Mouse (Mus musculus) neural tube, embryonic 13.5 days (tissue): ENCODE data around the gene Afmid. TPM values are rescaled to one million over a fixed set of nuclear protein-coding genes. Genes with fewer than 3 reads are reported as not detected.

ENCODE experiments used
- ATAC-seq: fragments of 200-750 bp; cut with Nextera tagmentation; 2 replicates; pipeline ENCODE4 v1.8.0; 2017; ENCODE audit warnings: low read depth, mild to moderate bottlenecking, moderate TSS enrichment, moderate library complexity
- H3K27ac ChIP-seq: fragments of 300-500 bp; sonication (generic); replicated peaks from 2 replicates; pipeline ENCODE4 v1.5.1; 2015; ENCODE audit warnings: moderate library complexity, mild to moderate bottlenecking, inconsistent platforms
- H3K27me3 ChIP-seq: fragments of 300-500 bp; sonication (generic); 2 replicates; pipeline ENCODE4 v1.6.1; 2015; ENCODE audit warnings: mild to moderate bottlenecking, inconsistent platforms
- H3K36me3 ChIP-seq: fragments of 300-500 bp; sonication (generic); 2 replicates; pipeline ENCODE4 v1.6.1; 2015; ENCODE audit warnings: mild to moderate bottlenecking, inconsistent platforms
- H3K4me1 ChIP-seq: fragments of 300-500 bp; sonication (generic); replicated peaks from 2 replicates; pipeline ENCODE4 v1.6.1; 2015; ENCODE audit warnings: inconsistent platforms
- H3K4me2 ChIP-seq: fragments of 300-500 bp; sonication (generic); 2 replicates; pipeline ENCODE4 v1.6.1; 2015; ENCODE audit warnings: inconsistent platforms, mild to moderate bottlenecking, moderate library complexity
- H3K4me3 ChIP-seq: fragments of 300-500 bp; sonication (generic); 2 replicates; pipeline ENCODE4 v1.5.1; 2015; ENCODE audit warnings: mild to moderate bottlenecking, inconsistent platforms
- H3K9ac ChIP-seq: fragments of 300-500 bp; sonication (generic); 2 replicates; pipeline ENCODE4 v1.6.1; 2015; ENCODE audit warnings: moderate library complexity, mild to moderate bottlenecking, inconsistent platforms
- H3K9me3 ChIP-seq: fragments of 300-500 bp; sonication (generic); 2 replicates; pipeline ENCODE4 v1.6.1; 2016; ENCODE audit warnings: inconsistent platforms
- WGBS: fragments of 180-500 bp; shearing (Covaris S2); methylation state at CpG from one replicate; pipeline ENCODE4 v1.1.7; 2015; 5-methylcytosine and 5-hydroxymethylcytosine counted together
- polyA plus RNA-seq: library from polyadenylated mRNA; unstranded; fragments of >200 nt; fragmentation: Nextera tagmentation; extraction: Ambion mirVana; gene quantifications from 2 replicates; pipeline ENCODE4 v1.2.1, GENCODE M21; 2015

Gene Afmid
- polyA plus RNA-seq, 1 experiment from 2014 or later: 2.7 TPM

DNA sequence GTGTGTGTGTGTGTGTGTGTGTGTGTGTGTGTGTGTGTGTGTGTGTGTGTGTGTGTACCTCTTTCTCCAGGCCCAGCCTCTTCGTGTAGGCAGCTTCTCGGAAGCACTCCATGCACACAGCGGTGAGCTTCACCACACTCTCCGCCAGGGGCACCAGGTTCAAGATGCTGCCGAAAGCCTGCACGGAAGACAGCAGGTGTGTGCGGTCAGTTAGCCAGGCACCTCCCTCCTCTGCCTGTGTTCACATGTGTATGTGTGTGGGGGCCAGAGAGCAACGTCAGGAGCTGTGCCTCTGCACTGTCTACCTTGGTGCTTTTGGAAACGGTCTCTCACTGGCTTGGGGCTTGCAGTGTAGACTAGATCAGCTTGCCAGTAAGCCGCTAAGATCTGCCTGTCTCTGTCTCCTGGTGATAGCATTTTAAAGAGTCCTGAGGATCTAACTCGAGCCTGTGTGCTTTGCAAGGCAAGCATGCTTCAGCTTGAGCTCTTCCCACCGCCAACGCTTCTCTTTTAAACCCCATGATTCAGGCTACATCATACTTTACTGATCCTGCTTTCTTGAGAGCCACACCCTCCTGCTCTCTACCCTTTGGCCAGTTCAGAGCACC is 9.2 kb upstream of the Afmid start:
- Histone ChIP-seq H3K36me3 (no peaks in the 10 kb centered on the region), H3K4me2 (no peak overlapping the region), H3K9ac (no peak overlapping the region), H3K27me3 (no peaks in the 10 kb centered on the region), H3K4me1 (peaks cover 8% of the 10 kb centered on the region), H3K4me3 (no peak overlapping the region), H3K9me3 (no peaks in the 10 kb centered on the region), H3K27ac (no peak overlapping the region)
- 88% methylated on average over 13 of the region's 13 CpGs for WGBS
- ATAC-seq: no peak

- 60% methylated on average over 8 of the region's 8 CpGs for WGBS
- Histone ChIP-seq H3K4me2 (no peak overlapping the region), H3K4me3 (no peak overlapping the region), H3K9me3 (no peaks in the 10 kb centered on the region), H3K9ac (no peak overlapping the region), H3K4me1 (peaks cover 25% of the 10 kb centered on the region), H3K36me3 (no peaks in the 10 kb centered on the region), H3K27ac (no peak overlapping the region), H3K27me3 (no peaks in the 10 kb centered on the region)
- no peak for ATAC-seq
Measured at GRCm38 (mm10) chr11:117819095-117819494, 6.6 kb upstream of the Afmid start.

- Histone ChIP-seq H3K4me3 (no peak overlapping the region), H3K36me3 (no peaks in the 10 kb centered on the region), H3K27ac (no peak overlapping the region), H3K9me3 (no peaks in the 10 kb centered on the region), H3K9ac (no peak overlapping the region), H3K4me2 (no peak overlapping the region), H3K27me3 (no peaks in the 10 kb centered on the region), H3K4me1 (peaks cover 34% of the 10 kb centered on the region)
- WGBS: 92% methylated on average over 7 of the region's 7 CpGs
- ATAC-seq: no peak
Measured at GRCm38 (mm10) chr11:117820173-117820572, 5.6 kb upstream of the Afmid start.

DNA sequence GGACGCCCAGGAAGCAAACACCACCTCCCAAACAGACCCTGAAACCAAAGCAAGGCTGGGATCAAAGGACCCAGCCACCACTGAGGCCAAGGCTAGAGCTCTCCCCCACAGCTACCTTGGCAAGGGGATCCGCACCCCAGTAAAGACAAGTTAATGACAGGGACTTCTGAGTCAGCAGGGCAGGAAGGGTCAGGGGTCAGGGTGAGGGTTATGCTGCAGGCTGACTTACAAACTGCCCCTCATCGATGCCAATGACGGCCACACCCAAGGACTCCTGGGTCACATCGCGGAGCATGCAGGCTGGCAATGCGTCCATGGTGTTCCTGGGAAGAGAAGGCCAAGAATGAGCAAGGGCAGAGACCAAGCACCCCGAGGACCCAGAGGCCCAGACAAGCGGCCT is 3.9 kb upstream of the Afmid start:
- WGBS: 88% methylated on average over 9 of the region's 9 CpGs
- ATAC-seq: no peak
- Histone ChIP-seq H3K4me3 (no peak overlapping the region), H3K9me3 (no peaks in the 10 kb centered on the region), H3K27me3 (no peaks in the 10 kb centered on the region), H3K4me1 (peaks cover 50% of the 10 kb centered on the region), H3K9ac (no peak overlapping the region), H3K36me3 (no peaks in the 10 kb centered on the region), H3K27ac (no peak overlapping the region), H3K4me2 (no peak overlapping the region)

GRCm38 (mm10) chr11:117822728-117823241 is 2.9 kb upstream of the Afmid start:
- Histone ChIP-seq H3K4me1 (peaks cover 57% of the 10 kb centered on the region), H3K4me3 (no peak overlapping the region), H3K9me3 (no peaks in the 10 kb centered on the region), H3K9ac (no peak overlapping the region), H3K27ac (peak overlapping the region; percentile 33; the same call in 1 of the 2 replicates), H3K36me3 (no peaks in the 10 kb centered on the region), H3K4me2 (no peak overlapping the region), H3K27me3 (no peaks in the 10 kb centered on the region)
- no peak for ATAC-seq
- 78% methylated on average over 7 of the region's 7 CpGs for WGBS

DNA sequence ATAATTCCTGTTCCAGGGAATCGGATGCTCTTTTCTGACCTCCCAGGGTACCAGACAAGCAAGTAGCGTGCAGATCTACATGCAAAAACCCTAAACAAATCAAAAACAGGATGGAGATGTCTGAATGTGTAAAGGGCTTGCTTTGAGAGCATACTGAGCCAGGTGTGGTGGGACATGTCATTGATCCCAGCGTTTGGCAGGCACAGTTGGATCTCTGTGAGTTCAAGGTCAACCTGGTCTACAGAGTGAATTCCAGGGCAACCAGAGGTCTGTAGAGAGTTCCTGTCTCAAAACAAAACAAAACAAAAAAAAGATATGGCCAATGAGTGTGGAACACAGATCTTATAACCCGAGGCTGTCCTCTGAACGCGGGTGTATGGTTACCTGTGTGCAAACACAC is 2.3 kb upstream of the Afmid start:
- Histone ChIP-seq H3K9me3 (no peaks in the 10 kb centered on the region), H3K4me1 (peaks cover 63% of the 10 kb centered on the region), H3K4me3 (no peak overlapping the region), H3K4me2 (no peak overlapping the region), H3K9ac (no peak overlapping the region), H3K27ac (no peak overlapping the region), H3K27me3 (no peaks in the 10 kb centered on the region), H3K36me3 (no peaks in the 10 kb centered on the region)
- no peak for ATAC-seq
- WGBS: 97% methylated on average over 6 of the region's 6 CpGs

DNA sequence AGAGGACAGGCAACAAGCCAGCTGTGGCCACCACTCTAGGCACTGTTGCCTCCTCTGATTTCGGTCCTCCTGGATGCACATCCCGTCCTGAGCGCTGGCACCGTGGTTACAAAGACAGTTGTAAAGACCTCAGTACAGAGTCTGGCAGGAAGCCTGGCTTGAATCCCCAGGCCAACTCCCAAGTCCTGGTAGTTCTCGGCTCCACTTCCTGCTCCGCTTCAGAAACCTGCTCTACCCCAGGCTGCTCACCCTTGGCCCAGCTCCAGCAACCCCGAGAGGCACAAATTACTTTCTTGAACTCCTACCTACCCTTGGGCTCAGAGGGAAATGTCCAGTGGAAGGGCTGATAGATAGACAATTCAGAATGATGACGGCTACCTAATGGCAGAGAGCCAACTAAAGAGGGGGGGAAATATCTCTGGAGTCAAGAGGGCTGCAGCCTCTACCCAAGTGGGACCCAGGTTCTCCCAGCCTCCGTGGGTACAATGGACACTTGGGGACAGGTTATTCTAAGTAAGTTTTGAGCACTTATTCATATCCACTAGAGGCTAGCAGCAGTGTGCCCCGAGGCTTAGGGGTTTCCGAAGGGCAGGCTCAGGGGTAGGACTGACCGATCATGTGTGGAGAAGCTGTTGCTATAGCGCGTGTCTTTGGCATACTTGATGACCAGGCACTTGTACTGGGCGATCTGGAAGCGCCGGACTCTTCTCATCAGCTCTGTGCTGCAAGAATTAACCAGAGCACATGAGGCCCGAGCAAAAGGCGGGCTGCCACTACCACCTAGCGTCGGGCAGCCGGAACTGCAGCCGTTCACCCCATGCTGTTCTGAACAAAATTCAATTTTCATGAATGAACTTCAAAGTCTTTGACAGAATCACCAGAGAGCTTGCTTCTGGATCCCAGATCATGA is 1.4 kb upstream of the Afmid start:
- Histone ChIP-seq H3K4me2 (peak overlapping the region; percentile 75), H3K27ac (no peak overlapping the region), H3K27me3 (no peaks in the 10 kb centered on the region), H3K4me1 (peaks cover 68% of the 10 kb centered on the region), H3K9ac (peak overlapping the region; percentile 59), H3K36me3 (no peaks in the 10 kb centered on the region), H3K4me3 (peak overlapping the region; percentile 42), H3K9me3 (no peaks in the 10 kb centered on the region)
- WGBS: 23% methylated on average over 23 of the region's 23 CpGs
- peak; percentile 81 for ATAC-seq

GRCm38 (mm10) chr11:117826164-117826563 is 440 bp downstream of the Afmid start:
- Histone ChIP-seq H3K9me3 (no peaks in the 10 kb centered on the region), H3K27ac (no peak overlapping the region), H3K9ac (peak overlapping the region; percentile 71), H3K36me3 (no peaks in the 10 kb centered on the region), H3K4me3 (peak overlapping the region; percentile 42), H3K4me2 (peak overlapping the region; percentile 75), H3K4me1 (peaks cover 80% of the 10 kb centered on the region), H3K27me3 (no peaks in the 10 kb centered on the region)
- ATAC-seq: no peak
- 16% methylated on average over 5 of the region's 5 CpGs for WGBS

- no peak overlapping the region for H3K4me3 ChIP-seq
- H3K27me3 ChIP-seq: no peaks in the 10 kb centered on the region
- H3K4me1 ChIP-seq: peaks cover 81% of the 10 kb centered on the region
- WGBS: 74% methylated on average over 8 of the region's 8 CpGs
- H3K9ac ChIP-seq: no peak overlapping the region
- H3K4me2 ChIP-seq: no peak overlapping the region
- ATAC-seq: no peak
- H3K27ac ChIP-seq: no peak overlapping the region
- H3K9me3 ChIP-seq: no peaks in the 10 kb centered on the region
- no peaks in the 10 kb centered on the region for H3K36me3 ChIP-seq
Measured at GRCm38 (mm10) chr11:117826916-117827315, 1.2 kb downstream of the Afmid start.

- no peak overlapping the region; the same call in 1 of the 2 replicates for H3K9ac ChIP-seq
- H3K9me3 ChIP-seq: no peaks in the 10 kb centered on the region
- H3K4me3 ChIP-seq: no peak overlapping the region
- H3K4me2 ChIP-seq: no peak overlapping the region
- no peak overlapping the region for H3K27ac ChIP-seq
- 57% methylated on average over 3 of the region's 3 CpGs for WGBS
- peaks cover 84% of the 10 kb centered on the region for H3K4me1 ChIP-seq
- H3K36me3 ChIP-seq: no peaks in the 10 kb centered on the region
- no peaks in the 10 kb centered on the region for H3K27me3 ChIP-seq
- ATAC-seq: no peak
Measured at GRCm38 (mm10) chr11:117827386-117827785, 1.7 kb downstream of the Afmid start.

DNA sequence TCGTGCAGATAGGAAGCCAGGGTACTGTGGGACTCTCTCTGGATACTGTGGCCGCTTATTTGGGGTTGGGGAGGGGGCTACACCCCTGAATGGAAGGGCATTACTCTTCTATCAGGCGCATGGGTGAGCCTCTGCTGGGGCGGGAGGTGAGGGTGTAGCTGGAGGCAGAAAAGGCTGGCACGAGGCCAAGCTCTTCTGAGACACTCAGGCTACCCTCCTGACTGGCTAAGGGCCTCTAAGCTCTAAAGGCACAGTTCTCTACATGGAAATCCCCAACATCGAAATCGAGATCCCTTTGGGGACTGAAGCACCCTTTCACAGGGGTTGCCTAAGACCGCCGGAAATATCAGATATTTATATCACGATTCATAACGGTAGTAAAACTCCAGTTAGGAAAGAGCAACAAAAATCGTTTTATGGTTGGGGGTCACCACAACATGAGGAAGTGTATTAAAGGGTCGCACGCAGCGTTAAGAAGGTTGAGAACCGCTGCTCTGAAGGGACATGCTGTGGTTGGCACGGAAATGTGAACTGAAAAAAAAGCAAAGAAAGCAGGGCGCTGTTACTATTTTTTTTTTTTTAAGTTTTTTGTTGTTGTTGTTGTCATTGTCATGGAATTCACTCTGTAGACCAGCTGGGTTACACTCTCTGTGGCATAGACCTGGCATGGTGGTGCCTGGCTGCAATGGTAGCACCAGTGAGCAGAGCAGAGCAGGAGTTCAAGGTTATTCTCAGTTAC is 2.6 kb downstream of the Afmid start:
- Histone ChIP-seq H3K9ac (no peak overlapping the region; the same call in none of the 2 replicates), H3K4me3 (no peak overlapping the region), H3K36me3 (no peaks in the 10 kb centered on the region), H3K4me2 (no peak overlapping the region), H3K9me3 (no peaks in the 10 kb centered on the region), H3K27me3 (no peaks in the 10 kb centered on the region), H3K4me1 (peaks cover 79% of the 10 kb centered on the region), H3K27ac (peak overlapping the region; percentile 50; the same call in 1 of the 2 replicates)
- WGBS: 74% methylated on average over 18 of the region's 18 CpGs
- ATAC-seq: no peak
